Mouse (Mus musculus): ENCODE data around the gene Trappc6a.

DNA sequence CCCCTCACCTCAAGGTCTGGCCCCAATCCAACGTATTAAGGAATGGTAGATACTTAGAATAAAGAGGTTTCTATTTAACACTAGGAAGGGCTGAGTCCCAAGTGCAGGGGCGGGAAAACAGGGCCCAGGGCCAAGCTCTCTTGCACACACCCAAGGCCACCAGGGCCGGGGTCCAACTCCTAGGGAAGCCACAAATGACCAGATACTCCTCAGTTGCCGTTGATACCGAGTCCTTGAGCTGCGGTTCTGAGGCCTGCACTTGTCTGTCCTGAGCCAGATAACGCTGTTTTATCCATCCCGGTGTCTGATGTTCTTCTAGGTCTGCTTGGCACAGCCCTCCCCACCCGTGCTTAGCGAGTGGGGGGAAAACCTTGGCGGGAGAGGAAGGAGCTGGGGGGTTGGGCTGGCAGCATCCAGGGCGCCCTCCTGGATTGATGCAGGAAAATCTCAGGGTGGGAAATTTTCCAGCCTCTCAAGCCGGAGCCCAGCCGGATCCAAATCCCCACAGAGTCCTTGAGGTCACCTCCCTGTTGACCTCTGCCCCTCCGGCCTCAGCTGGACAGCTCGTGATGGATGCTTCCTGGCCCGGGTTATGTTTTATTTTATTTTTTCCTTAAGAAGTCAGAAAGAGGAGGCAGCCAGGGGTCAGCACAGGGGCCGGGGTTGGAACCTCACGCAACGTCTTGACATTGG is 12.5 kb upstream of the Trappc6a start:
- TF ChIP-seq CTCF (IDR thresholded peaks at IDR 0.05; ENCODE audit: low read depth) = no peak
- no peak for TF ChIP-seq EP300 (IDR thresholded peaks at IDR 0.05; ENCODE audit: low read depth)
